Mouse (Mus musculus) lung, postnatal 0 days (tissue): Measurements from ENCODE around the gene Zbtb38. TPM values are rescaled to one million over a fixed set of nuclear protein-coding genes. Genes with fewer than 3 reads are reported as not detected.
A peak's percentile ranks its signal among the peaks of the same experiment; 100 is the strongest.

Experiments used
- ATAC-seq: fragments of 200-750 bp; cut with Nextera tagmentation; 2 replicates; pipeline ENCODE4 v1.8.0; 2017; ENCODE audit warnings: moderate library complexity
- DNase-seq: peaks from one replicate; pipeline ENCODE4 v3.0.0-alpha.2; 2016; ENCODE audit warnings: low spot score
- H3K27ac ChIP-seq: fragments of 300-500 bp; sonication (generic); 2 replicates; pipeline ENCODE4 v1.5.1; 2014; ENCODE audit warnings: antibody characterized with exemption, mild to moderate bottlenecking, low read length, mixed read lengths
- H3K27me3 ChIP-seq: fragments of 300-500 bp; sonication (generic); replicated peaks from 2 replicates; pipeline ENCODE4 v1.6.1; 2014; ENCODE audit warnings: low read length, mixed read lengths; ENCODE audit not compliant: insufficient read depth
- H3K36me3 ChIP-seq: fragments of 300-500 bp; sonication (generic); 2 replicates; pipeline ENCODE4 v1.6.1; 2014; ENCODE audit warnings: low read length, mixed read lengths; ENCODE audit not compliant: insufficient read depth
- H3K4me1 ChIP-seq: fragments of 300-500 bp; sonication (generic); 2 replicates; pipeline ENCODE4 v1.6.1; 2014; ENCODE audit warnings: antibody characterized with exemption, low read depth, low read length, mixed read lengths; ENCODE audit not compliant: insufficient read depth
- H3K4me2 ChIP-seq: fragments of 300-500 bp; sonication (generic); replicated peaks from 2 replicates; pipeline ENCODE4 v1.6.1; 2014; ENCODE audit warnings: low read depth, mild to moderate bottlenecking, low read length, moderate library complexity, mixed read lengths
- H3K4me3 ChIP-seq: fragments of 300-500 bp; sonication (generic); 2 replicates; pipeline ENCODE4 v1.5.1; 2014; ENCODE audit warnings: low read depth, low read length
- H3K9ac ChIP-seq: fragments of 300-500 bp; sonication (generic); replicated peaks from 2 replicates; pipeline ENCODE4 v1.6.1; 2014; ENCODE audit warnings: low read depth, mild to moderate bottlenecking
- H3K9me3 ChIP-seq: fragments of 300-500 bp; sonication (generic); 2 replicates; pipeline ENCODE4 v1.6.1; 2016; ENCODE audit warnings: low read length, mixed read lengths
- CTCF ChIP-seq: IDR thresholded peaks from 2 replicates; pipeline ENCODE4 v1.5.1; 2016; ENCODE audit warnings: antibody characterized with exemption, mild to moderate bottlenecking
- EP300 ChIP-seq: IDR thresholded peaks from 2 replicates; pipeline ENCODE4 v1.6.1; 2016; ENCODE audit warnings: antibody characterized with exemption, mild to moderate bottlenecking, control low read depth
- WGBS: fragments of 180-500 bp; shearing (Covaris S2); extraction: QIAGEN DNeasy Blood & Tissue Kit; methylation state at CpG from one replicate; pipeline ENCODE4 v1.1.7; 2014; 5-methylcytosine and 5-hydroxymethylcytosine counted together
- polyA plus RNA-seq: library from polyadenylated mRNA; unstranded; fragments of >200 nt; fragmentation: Nextera tagmentation; extraction: Ambion mirVana; gene quantifications from 2 replicates; pipeline ENCODE4 v1.2.1, GENCODE M21; 2015

Gene Zbtb38
- polyA plus RNA-seq, 1 experiment from 2014 or later, result 31.8 TPM

DNA sequence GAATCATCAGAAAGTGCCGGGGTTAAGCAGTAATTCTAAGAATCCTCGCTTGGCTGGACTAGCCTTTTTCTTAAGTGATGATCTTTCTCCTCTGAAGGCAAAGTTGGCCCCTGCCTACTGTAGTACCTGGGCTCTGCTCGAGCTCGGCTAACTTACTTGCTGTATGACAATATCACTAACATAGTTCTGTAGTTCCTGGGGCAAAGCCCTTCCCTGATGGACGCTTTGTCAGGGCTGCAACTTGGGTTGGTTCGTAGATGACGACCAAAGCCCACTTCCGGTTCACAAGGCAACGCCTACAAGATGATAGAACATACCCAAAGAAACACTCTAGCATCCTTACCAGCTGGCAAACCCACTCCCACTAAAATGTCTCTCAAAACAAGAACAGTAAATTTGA lies 47.7 kb downstream of the Zbtb38 start:
- no peak for TF ChIP-seq EP300
- no peak for TF ChIP-seq CTCF
- WGBS, result 83% methylated on average over 9 of the region's 9 CpGs
- no peak overlapping the region for H3K4me3 ChIP-seq
- H3K27me3 ChIP-seq, result no peaks in the 10 kb centered on the region
- H3K36me3 ChIP-seq, result no peaks in the 10 kb centered on the region
- H3K9me3 ChIP-seq, result no peaks in the 10 kb centered on the region
- no peak overlapping the region for H3K4me2 ChIP-seq
- H3K9ac ChIP-seq, result no peak overlapping the region
- ATAC-seq, result no peak
- no peak overlapping the region; the same call in 1 of the 2 replicates for H3K27ac ChIP-seq
- no peak for DNase-seq
- H3K4me1 ChIP-seq, result peaks cover 10% of the 10 kb centered on the region; the same call in 1 of the 2 replicates

GRCm38 (mm10) chr9:96701891-96702290 lies 50.7 kb downstream of the Zbtb38 start:
- DNase-seq (no peak), ATAC-seq (no peak)
- Histone ChIP-seq H3K27me3 (no peaks in the 10 kb centered on the region), H3K4me3 (no peak overlapping the region), H3K4me2 (no peak overlapping the region), H3K9me3 (no peaks in the 10 kb centered on the region), H3K27ac (no peak overlapping the region), H3K36me3 (no peaks in the 10 kb centered on the region), H3K4me1 (peaks cover 5% of the 10 kb centered on the region; the same call in 1 of the 2 replicates), H3K9ac (no peak overlapping the region)
- WGBS, result 83% methylated on average over 10 of the region's 10 CpGs
- no peak for TF ChIP-seq CTCF
- TF ChIP-seq EP300, result no peak

GRCm38 (mm10) chr9:96699276-96700035 lies 53.2 kb downstream of the Zbtb38 start:
- WGBS, result 94% methylated on average over 6 of the region's 6 CpGs

GRCm38 (mm10) chr9:96696788-96697492 lies 55.7 kb downstream of the Zbtb38 start:
- Histone ChIP-seq H3K4me1 (no peaks in the 10 kb centered on the region), H3K27ac (0 out of 2 replicates have a peak overlapping the region, but pooled peaks have one; percentile 54), H3K9me3 (no peaks in the 10 kb centered on the region), H3K36me3 (no peaks in the 10 kb centered on the region), H3K27me3 (no peaks in the 10 kb centered on the region), H3K9ac (no peak overlapping the region), H3K4me3 (no peak overlapping the region), H3K4me2 (no peak overlapping the region)
- WGBS, result 68% methylated on average over 14 of the region's 14 CpGs
- TF ChIP-seq EP300, result no peak
- ATAC-seq (no peak), DNase-seq (no peak)

More at GRCm38 (mm10) chr9:96699276-96700035, 53.2 kb downstream of the Zbtb38 start:
- Histone ChIP-seq H3K36me3 (no peaks in the 10 kb centered on the region), H3K9ac (no peak overlapping the region), H3K4me2 (no peak overlapping the region), H3K4me1 (no peaks in the 10 kb centered on the region), H3K27ac (no peak overlapping the region), H3K9me3 (no peaks in the 10 kb centered on the region), H3K4me3 (no peak overlapping the region), H3K27me3 (no peaks in the 10 kb centered on the region)
- DNase-seq (no peak), ATAC-seq (no peak)
- TF ChIP-seq EP300, result no peak
- peak; percentile 50 for TF ChIP-seq CTCF

DNA sequence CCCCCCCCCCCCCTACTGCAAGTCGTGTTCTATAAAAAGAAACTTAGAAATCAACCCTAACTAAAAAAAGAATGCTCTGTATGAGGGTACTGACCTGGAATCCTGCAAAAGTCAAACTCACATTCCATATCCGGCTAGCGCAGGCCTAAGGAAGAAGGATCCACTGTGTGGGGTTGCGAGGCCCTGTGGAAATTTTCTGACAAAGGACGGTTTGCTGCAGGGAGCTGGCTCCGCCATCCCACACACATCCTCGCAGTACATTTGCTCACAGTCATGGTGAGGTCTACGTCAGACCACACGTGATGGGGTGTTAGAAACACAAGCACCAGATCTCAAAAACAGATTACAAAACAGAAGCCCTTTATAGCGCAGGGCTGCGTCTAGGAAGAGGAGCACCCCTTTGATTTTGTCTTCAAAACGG lies 56.5 kb downstream of the Zbtb38 start:
- no peaks in the 10 kb centered on the region for H3K27me3 ChIP-seq

GRCm38 (mm10) chr9:96690461-96690863 lies 62.2 kb downstream of the Zbtb38 start:
- peaks cover 3% of the 10 kb centered on the region; the same call in 1 of the 2 replicates for H3K36me3 ChIP-seq
- H3K27me3 ChIP-seq, result no peaks in the 10 kb centered on the region
- DNase-seq, result no peak
- WGBS, result 85% methylated on average over 4 of the region's 4 CpGs
- H3K4me2 ChIP-seq, result no peak overlapping the region
- H3K9ac ChIP-seq, result no peak overlapping the region
- no peak for ATAC-seq
- TF ChIP-seq EP300, result no peak
- no peak for TF ChIP-seq CTCF
- no peak overlapping the region for H3K4me3 ChIP-seq
- H3K27ac ChIP-seq, result 0 out of 2 replicates have a peak overlapping the region, but pooled peaks have one; percentile 0
- no peaks in the 10 kb centered on the region for H3K9me3 ChIP-seq
- no peaks in the 10 kb centered on the region for H3K4me1 ChIP-seq

More for the DNA sequence above, 56.5 kb downstream of the Zbtb38 start:
- no peaks in the 10 kb centered on the region for H3K4me1 ChIP-seq
- no peaks in the 10 kb centered on the region for H3K36me3 ChIP-seq
- TF ChIP-seq CTCF (no peak), EP300 (no peak)
- WGBS, result 59% methylated on average over 12 of the region's 12 CpGs
- ATAC-seq, result peak; percentile 71
- H3K9ac ChIP-seq, result no peak overlapping the region
- DNase-seq, result no peak
- no peaks in the 10 kb centered on the region for H3K9me3 ChIP-seq
- 0 out of 2 replicates have a peak overlapping the region, but pooled peaks have one; percentile 54 for H3K27ac ChIP-seq
- no peak overlapping the region for H3K4me3 ChIP-seq
- no peak overlapping the region for H3K4me2 ChIP-seq
